Mouse (Mus musculus) midbrain, postnatal 0 days (tissue): ENCODE results near the gene Slc25a15. TPM values are rescaled to one million over a fixed set of nuclear protein-coding genes. Genes with fewer than 3 reads are reported as not detected.

Experiments
- ATAC-seq: fragments of 200-750 bp; cut with Nextera tagmentation; 2 replicates; pipeline ENCODE4 v1.8.0; 2017; ENCODE audit warnings: moderate number of reproducible peaks, mild to moderate bottlenecking, moderate TSS enrichment, moderate library complexity; ENCODE audit not compliant: low FRiP score
- DNase-seq: peaks from one replicate; pipeline ENCODE4 v3.0.0-alpha.2; 2015; ENCODE audit warnings: low spot score
- H3K27ac ChIP-seq: fragments of 300-500 bp; sonication (generic); 2 replicates; pipeline ENCODE4 v1.5.1; 2014; ENCODE audit warnings: low read depth, mild to moderate bottlenecking, low read length, mixed read lengths
- H3K27me3 ChIP-seq: fragments of 300-500 bp; sonication (generic); 2 replicates; pipeline ENCODE4 v1.6.1; 2014; ENCODE audit warnings: low read length, control low read depth, mixed read lengths; ENCODE audit not compliant: insufficient read depth
- H3K36me3 ChIP-seq: fragments of 300-500 bp; sonication (generic); 2 replicates; pipeline ENCODE4 v1.6.1; 2014; ENCODE audit warnings: low read length, control low read depth, mixed read lengths; ENCODE audit not compliant: insufficient read depth
- H3K4me1 ChIP-seq: fragments of 300-500 bp; sonication (generic); 2 replicates; pipeline ENCODE4 v1.6.1; 2014; ENCODE audit warnings: mild to moderate bottlenecking, control low read depth, antibody characterized with exemption, low read length, mixed read lengths; ENCODE audit not compliant: insufficient read depth
- H3K4me2 ChIP-seq: fragments of 300-500 bp; sonication (generic); 2 replicates; pipeline ENCODE4 v1.6.1; 2014; ENCODE audit warnings: low read depth, mild to moderate bottlenecking, low read length, mixed read lengths; ENCODE audit not compliant: poor library complexity, severe bottlenecking
- H3K4me3 ChIP-seq: fragments of 300-500 bp; sonication (generic); 2 replicates; pipeline ENCODE4 v1.5.1; 2014; ENCODE audit warnings: low read depth, mild to moderate bottlenecking, low read length, moderate library complexity
- H3K9ac ChIP-seq: fragments of 300-500 bp; sonication (generic); replicated peaks from 2 replicates; pipeline ENCODE4 v1.6.1; 2014; ENCODE audit warnings: mild to moderate bottlenecking, low read length, moderate library complexity, mixed read lengths; ENCODE audit not compliant: poor library complexity, severe bottlenecking
- H3K9me3 ChIP-seq: fragments of 300-500 bp; sonication (generic); 2 replicates; pipeline ENCODE4 v1.6.1; 2016; ENCODE audit warnings: low read length, control low read depth
- CTCF ChIP-seq: IDR thresholded peaks from 2 replicates; pipeline ENCODE4 v1.5.1; 2016; ENCODE audit warnings: antibody characterized with exemption, mild to moderate bottlenecking
- WGBS: fragments of 180-500 bp; shearing (Covaris S2); extraction: QIAGEN DNeasy Blood & Tissue Kit; methylation state at CpG from one replicate; pipeline ENCODE4 v1.1.7; 2014; 5-methylcytosine and 5-hydroxymethylcytosine counted together
- polyA plus RNA-seq: library from polyadenylated mRNA; unstranded; fragments of >200 nt; fragmentation: Nextera tagmentation; extraction: Ambion mirVana; gene quantifications from 2 replicates; pipeline ENCODE4 v1.2.1, GENCODE M21; 2015
- total RNA-seq: library from RNA; depleted of rRNA; stranded (reverse); fragments of >200 nt; gene quantifications from 2 replicates; pipeline ENCODE4 v1.2.3, GENCODE M21; 2014; rRNA removed

The Slc25a15 gene
- total and polyA plus RNA-seq, 2 experiments from 2014 or later: 5.8 to 7.7 TPM

GRCm38 (mm10) chr8:22376311-22376710, 22.1 kb downstream of the Slc25a15 start:
- H3K36me3 ChIP-seq: peaks cover 11% of the 10 kb centered on the region; the same call in 1 of the 2 replicates
- no peak overlapping the region for H3K27ac ChIP-seq
- no peak overlapping the region for H3K4me2 ChIP-seq
- no peaks in the 10 kb centered on the region for H3K9me3 ChIP-seq
- no peaks in the 10 kb centered on the region for H3K4me1 ChIP-seq
- DNase-seq: no peak
- no peak for ATAC-seq
- no peak overlapping the region for H3K9ac ChIP-seq
- H3K4me3 ChIP-seq: no peak overlapping the region
- no peak for TF ChIP-seq CTCF
- WGBS: 89% methylated on average over 5 of the region's 5 CpGs
- no peaks in the 10 kb centered on the region for H3K27me3 ChIP-seq

DNA sequence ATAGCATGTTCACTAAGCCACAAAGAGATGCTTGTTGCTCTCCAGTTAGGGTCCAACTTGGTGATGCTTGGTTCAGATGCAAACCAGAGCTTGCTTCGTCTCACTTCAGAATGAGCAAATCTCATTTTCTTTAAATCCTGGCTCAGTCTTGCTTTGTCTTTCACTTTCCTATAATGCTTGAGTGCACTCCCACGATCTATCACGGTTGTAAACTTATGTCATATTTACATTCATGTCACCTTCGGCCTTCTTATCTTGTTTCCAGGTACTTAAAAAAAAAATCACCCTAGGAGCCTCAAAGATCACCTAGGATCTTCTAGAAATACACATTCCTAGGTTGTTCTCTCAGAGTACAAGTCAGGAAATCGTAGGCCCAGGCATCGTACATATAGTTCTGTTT, 38.5 kb downstream of the Slc25a15 start:
- Histone ChIP-seq H3K36me3 (no peaks in the 10 kb centered on the region), H3K27me3 (no peaks in the 10 kb centered on the region), H3K27ac (no peak overlapping the region), H3K9ac (no peak overlapping the region), H3K4me3 (no peak overlapping the region), H3K9me3 (no peaks in the 10 kb centered on the region), H3K4me1 (no peaks in the 10 kb centered on the region), H3K4me2 (no peak overlapping the region)
- no peak for ATAC-seq
- DNase-seq: no peak
- TF ChIP-seq CTCF: no peak
- WGBS: 93% methylated on average over 6 of the region's 6 CpGs

DNA sequence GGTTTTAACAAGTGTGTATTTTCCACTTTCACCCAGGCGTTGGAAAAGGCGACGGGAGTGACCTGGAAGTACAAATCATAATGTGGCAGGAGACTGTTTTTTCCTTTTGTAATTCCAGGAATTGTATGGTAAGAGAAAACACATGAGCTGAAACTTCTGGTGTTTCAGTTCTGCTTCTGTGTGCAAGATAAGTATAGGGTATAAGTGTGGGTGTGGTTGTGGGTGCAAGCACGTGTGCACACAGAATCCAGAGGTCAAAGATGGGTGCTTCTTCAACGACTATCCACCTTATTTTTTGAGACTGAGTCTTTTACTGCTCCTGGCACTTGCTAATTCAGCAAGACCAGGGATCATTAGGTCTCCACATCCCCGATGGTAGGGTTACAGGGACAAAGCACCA, 39.0 kb downstream of the Slc25a15 start:
- no peaks in the 10 kb centered on the region for H3K27me3 ChIP-seq
- WGBS: 84% methylated on average over 6 of the region's 6 CpGs

GRCm38 (mm10) chr8:22335426-22335825, 63.0 kb downstream of the Slc25a15 start:
- no peak for TF ChIP-seq CTCF
- no peak overlapping the region for H3K4me3 ChIP-seq
- H3K27me3 ChIP-seq: no peaks in the 10 kb centered on the region
- H3K9me3 ChIP-seq: no peaks in the 10 kb centered on the region
- WGBS: 94% methylated on average over 13 of the region's 13 CpGs
- H3K27ac ChIP-seq: no peak overlapping the region
- H3K4me2 ChIP-seq: no peak overlapping the region
- ATAC-seq (no peak), DNase-seq (no peak)
- H3K4me1 ChIP-seq: no peaks in the 10 kb centered on the region
- H3K9ac ChIP-seq: no peak overlapping the region
- H3K36me3 ChIP-seq: no peaks in the 10 kb centered on the region

More for the DNA sequence above, 39.0 kb downstream of the Slc25a15 start:
- Histone ChIP-seq H3K4me1 (no peaks in the 10 kb centered on the region), H3K4me3 (no peak overlapping the region), H3K36me3 (no peaks in the 10 kb centered on the region), H3K9me3 (no peaks in the 10 kb centered on the region), H3K9ac (no peak overlapping the region), H3K4me2 (no peak overlapping the region), H3K27ac (no peak overlapping the region)
- no peak for TF ChIP-seq CTCF
- ATAC-seq (no peak), DNase-seq (no peak)

Other genes starting within 250 kb of the Slc25a15 start
- gene Nek3, start 232.2 kb downstream of the Slc25a15 start, total RNA-seq: 4.1 and 4.4 TPM in 2 replicates
- gene Nek3, start 232.2 kb downstream of the Slc25a15 start, polyA plus RNA-seq: 5.1 and 6.8 TPM in 2 replicates
- 4.1 and 7.5 TPM in 2 replicates for gene Ckap2, start 212.8 kb downstream of the Slc25a15 start, total RNA-seq
- gene Ckap2, start 212.8 kb downstream of the Slc25a15 start, polyA plus RNA-seq: 5.1 and 5.4 TPM in 2 replicates
- 33.2 and 38.9 TPM in 2 replicates for gene Vps36, start 205.8 kb downstream of the Slc25a15 start, total RNA-seq
- gene Vps36, start 205.8 kb downstream of the Slc25a15 start, polyA plus RNA-seq: 37.4 and 40.9 TPM in 2 replicates
- 3.0 and 5.4 TPM in 2 replicates for gene Thsd1, start 171.3 kb downstream of the Slc25a15 start, total RNA-seq
- 4.5 and 4.6 TPM in 2 replicates for gene Thsd1, start 171.3 kb downstream of the Slc25a15 start, polyA plus RNA-seq
- gene Tpte, start 115.2 kb downstream of the Slc25a15 start, total RNA-seq: not detected in 2 replicates
- gene Tpte, start 115.2 kb downstream of the Slc25a15 start, polyA plus RNA-seq: not detected in 2 replicates
- 17.4 and 25.0 TPM in 2 replicates for gene Mrps31, start 12.8 kb upstream of the Slc25a15 start, total RNA-seq
- 33.5 TPM in 2 replicates for gene Mrps31, start 12.8 kb upstream of the Slc25a15 start, polyA plus RNA-seq